Mouse (Mus musculus) heart, embryonic 12.5 days (tissue): ENCODE results near the gene Lyrm9. TPM values are rescaled to one million over a fixed set of nuclear protein-coding genes. Genes with fewer than 3 reads are reported as not detected.
"Not testable (repeated sequence)": the region's sequence is repeated elsewhere in the genome, so short reads cannot be mapped to it uniquely, and the experiment has no call there.

Experiments used
- ATAC-seq: fragments of 200-750 bp; cut with Nextera tagmentation; 2 replicates; pipeline ENCODE4 v1.8.0; 2017; ENCODE audit warnings: moderate TSS enrichment, moderate library complexity; ENCODE audit not compliant: insufficient number of reproducible peaks, low FRiP score
- H3K27ac ChIP-seq: fragments of 300-500 bp; sonication (generic); 2 replicates; pipeline ENCODE4 v1.5.1; 2016; ENCODE audit warnings: mild to moderate bottlenecking, moderate library complexity; ENCODE audit not compliant: poor library complexity, severe bottlenecking
- H3K27me3 ChIP-seq: fragments of 300-500 bp; sonication (generic); replicated peaks from 2 replicates; pipeline ENCODE4 v1.6.1; 2016; ENCODE audit warnings: mild to moderate bottlenecking, moderate library complexity
- H3K36me3 ChIP-seq: fragments of 300-500 bp; sonication (generic); 2 replicates; pipeline ENCODE4 v1.6.1; 2016; ENCODE audit warnings: mild to moderate bottlenecking, moderate library complexity
- H3K4me1 ChIP-seq: fragments of 300-500 bp; sonication (generic); replicated peaks from 2 replicates; pipeline ENCODE4 v1.6.1; 2016; ENCODE audit warnings: mild to moderate bottlenecking
- H3K4me2 ChIP-seq: fragments of 300-500 bp; sonication (generic); 2 replicates; pipeline ENCODE4 v1.6.1; 2016; ENCODE audit warnings: mild to moderate bottlenecking, moderate library complexity
- H3K4me3 ChIP-seq: fragments of 300-500 bp; sonication (generic); 2 replicates; pipeline ENCODE4 v1.5.1; 2016; ENCODE audit warnings: mild to moderate bottlenecking
- H3K9ac ChIP-seq: fragments of 300-500 bp; sonication (generic); 2 replicates; pipeline ENCODE4 v1.6.1; 2016; ENCODE audit warnings: mild to moderate bottlenecking, moderate library complexity
- H3K9me3 ChIP-seq: fragments of 300-500 bp; sonication (generic); replicated peaks from 2 replicates; pipeline ENCODE4 v1.6.1; 2016; ENCODE audit warnings: mild to moderate bottlenecking, moderate library complexity
- WGBS: fragments of 180-500 bp; shearing (Covaris S2); methylation state at CpG from one replicate; pipeline ENCODE4 v1.1.7; 2016; 5-methylcytosine and 5-hydroxymethylcytosine counted together
- polyA plus RNA-seq: library from polyadenylated mRNA; unstranded; fragments of >200 nt; fragmentation: Nextera tagmentation; extraction: Ambion mirVana; gene quantifications from 2 replicates; pipeline ENCODE4 v1.2.1, GENCODE M21; 2016

The Lyrm9 gene
- polyA plus RNA-seq, 1 experiment from 2014 or later = 35.9 TPM

GRCm38 (mm10) chr11:78852529-78852928 is 26.1 kb downstream of the Lyrm9 start:
- H3K27ac ChIP-seq = no peak overlapping the region
- H3K4me2 ChIP-seq = no peak overlapping the region
- no peak overlapping the region for H3K4me3 ChIP-seq
- H3K36me3 ChIP-seq = no peaks in the 10 kb centered on the region
- H3K9me3 ChIP-seq = no peaks in the 10 kb centered on the region
- no peaks in the 10 kb centered on the region for H3K27me3 ChIP-seq
- ATAC-seq = no peak
- no peak overlapping the region for H3K9ac ChIP-seq
- no peaks in the 10 kb centered on the region for H3K4me1 ChIP-seq
- 79% methylated on average over 11 of the region's 11 CpGs for WGBS

- no peaks in the 10 kb centered on the region for H3K9me3 ChIP-seq
- WGBS = 11% methylated on average over 7 of the region's 7 CpGs
- no peak overlapping the region for H3K27ac ChIP-seq
- no peaks in the 10 kb centered on the region for H3K4me1 ChIP-seq
- no peak overlapping the region for H3K4me3 ChIP-seq
- no peak overlapping the region for H3K4me2 ChIP-seq
- H3K36me3 ChIP-seq = no peaks in the 10 kb centered on the region
- peaks cover 10% of the 10 kb centered on the region; the same call in 1 of the 2 replicates for H3K27me3 ChIP-seq
- no peak overlapping the region for H3K9ac ChIP-seq
- ATAC-seq = no peak
Observed at GRCm38 (mm10) chr11:78856310-78856709, 29.9 kb downstream of the Lyrm9 start.

GRCm38 (mm10) chr11:78857611-78858010 is 31.2 kb downstream of the Lyrm9 start:
- Histone ChIP-seq H3K9me3 (no peaks in the 10 kb centered on the region), H3K36me3 (no peaks in the 10 kb centered on the region), H3K4me1 (no peaks in the 10 kb centered on the region), H3K9ac (no peak overlapping the region), H3K27ac (no peak overlapping the region), H3K4me3 (no peak overlapping the region), H3K27me3 (peaks cover 10% of the 10 kb centered on the region; the same call in 1 of the 2 replicates), H3K4me2 (no peak overlapping the region)
- ATAC-seq = no peak
- 14% methylated on average over 3 of the region's 3 CpGs for WGBS

- Histone ChIP-seq H3K9ac (no peak overlapping the region), H3K4me3 (no peak overlapping the region), H3K4me1 (no peaks in the 10 kb centered on the region), H3K9me3 (no peaks in the 10 kb centered on the region), H3K36me3 (no peaks in the 10 kb centered on the region), H3K4me2 (no peak overlapping the region), H3K27ac (no peak overlapping the region), H3K27me3 (no peaks in the 10 kb centered on the region)
- no peak for ATAC-seq
- WGBS = 93% methylated on average over 4 of the region's 4 CpGs
Observed at GRCm38 (mm10) chr11:78863898-78864297, 37.5 kb downstream of the Lyrm9 start.

- Histone ChIP-seq H3K9ac (no peak overlapping the region), H3K4me2 (no peak overlapping the region), H3K36me3 (no peaks in the 10 kb centered on the region), H3K4me1 (no peaks in the 10 kb centered on the region), H3K4me3 (no peak overlapping the region), H3K27me3 (no peaks in the 10 kb centered on the region), H3K27ac (no peak overlapping the region), H3K9me3 (no peaks in the 10 kb centered on the region)
- WGBS = 64% methylated on average over 5 of the region's 5 CpGs
- no peak for ATAC-seq
Observed at GRCm38 (mm10) chr11:78864567-78865278, 38.3 kb downstream of the Lyrm9 start.

- H3K27me3 ChIP-seq = no peaks in the 10 kb centered on the region
- H3K4me2 ChIP-seq = no peak overlapping the region
- H3K4me3 ChIP-seq = no peak overlapping the region
- no peaks in the 10 kb centered on the region for H3K4me1 ChIP-seq
- no peaks in the 10 kb centered on the region for H3K36me3 ChIP-seq
- no peak for ATAC-seq
- no peak overlapping the region for H3K27ac ChIP-seq
- 77% methylated on average over 2 of the region's 2 CpGs for WGBS
- H3K9me3 ChIP-seq = no peaks in the 10 kb centered on the region
- no peak overlapping the region for H3K9ac ChIP-seq
Observed at GRCm38 (mm10) chr11:78865314-78865713, 38.9 kb downstream of the Lyrm9 start.

- WGBS = 64% methylated on average over 3 of the region's 3 CpGs
- Histone ChIP-seq H3K27me3 (no peaks in the 10 kb centered on the region), H3K9me3 (no peaks in the 10 kb centered on the region), H3K4me2 (no peak overlapping the region), H3K4me3 (no peak overlapping the region), H3K4me1 (no peaks in the 10 kb centered on the region), H3K27ac (no peak overlapping the region), H3K36me3 (no peaks in the 10 kb centered on the region), H3K9ac (no peak overlapping the region)
- no peak for ATAC-seq
Observed at GRCm38 (mm10) chr11:78866486-78866885, 40.1 kb downstream of the Lyrm9 start.

GRCm38 (mm10) chr11:78867696-78868095 is 41.3 kb downstream of the Lyrm9 start:
- no peak for ATAC-seq
- Histone ChIP-seq H3K4me1 (peaks cover 8% of the 10 kb centered on the region), H3K36me3 (no peaks in the 10 kb centered on the region), H3K27me3 (no peaks in the 10 kb centered on the region), H3K27ac (no peak overlapping the region), H3K4me2 (no peak overlapping the region), H3K9me3 (no peaks in the 10 kb centered on the region), H3K4me3 (no peak overlapping the region), H3K9ac (no peak overlapping the region)
- 50% methylated on average over 3 of the region's 3 CpGs for WGBS

- H3K27ac ChIP-seq, H3K4me3 ChIP-seq, H3K9me3 ChIP-seq, H3K27me3 ChIP-seq, H3K36me3 ChIP-seq, H3K4me2 ChIP-seq, H3K9ac ChIP-seq, ATAC-seq: not testable (repeated sequence)
- peaks cover 13% of the 10 kb centered on the region for H3K4me1 ChIP-seq
- 92% methylated on average over 8 of the region's 8 CpGs for WGBS
Observed at GRCm38 (mm10) chr11:78869205-78869604, 42.8 kb downstream of the Lyrm9 start.

- Histone ChIP-seq H3K9me3 (peaks cover 4% of the 10 kb centered on the region; the same call in 1 of the 2 replicates), H3K36me3 (no peaks in the 10 kb centered on the region), H3K27me3 (no peaks in the 10 kb centered on the region), H3K27ac (no peak overlapping the region), H3K4me2 (no peak overlapping the region), H3K4me1 (peaks cover 13% of the 10 kb centered on the region), H3K4me3 (no peak overlapping the region), H3K9ac (no peak overlapping the region)
- ATAC-seq = no peak
- WGBS = 83% methylated on average over 4 of the region's 4 CpGs
Observed at GRCm38 (mm10) chr11:78870891-78871290, 44.5 kb downstream of the Lyrm9 start.

- H3K4me3 ChIP-seq = no peak overlapping the region
- H3K27me3 ChIP-seq = no peaks in the 10 kb centered on the region
- peaks cover 4% of the 10 kb centered on the region; the same call in 1 of the 2 replicates for H3K9me3 ChIP-seq
- ATAC-seq = no peak
- no peak overlapping the region for H3K4me2 ChIP-seq
- 30% methylated on average over 2 of the region's 2 CpGs for WGBS
- peaks cover 13% of the 10 kb centered on the region for H3K4me1 ChIP-seq
- H3K27ac ChIP-seq = no peak overlapping the region
- H3K9ac ChIP-seq = no peak overlapping the region
- H3K36me3 ChIP-seq = no peaks in the 10 kb centered on the region
Observed at GRCm38 (mm10) chr11:78872782-78873181, 46.4 kb downstream of the Lyrm9 start.

- no peak for ATAC-seq
- 88% methylated on average over 3 of the region's 3 CpGs for WGBS
- Histone ChIP-seq H3K27ac (no peak overlapping the region), H3K4me2 (no peak overlapping the region), H3K27me3 (no peaks in the 10 kb centered on the region), H3K36me3 (no peaks in the 10 kb centered on the region), H3K9ac (no peak overlapping the region), H3K4me1 (no peaks in the 10 kb centered on the region), H3K9me3 (peaks cover 2% of the 10 kb centered on the region; the same call in 1 of the 2 replicates), H3K4me3 (no peak overlapping the region)
Observed at GRCm38 (mm10) chr11:78879727-78880126, 53.3 kb downstream of the Lyrm9 start.
